Mouse (Mus musculus): ENCODE results near the gene Sept6.
A peak's percentile ranks its signal among the peaks of the same experiment; 100 is the strongest.
"Not testable (repeated sequence)": the region's sequence is repeated elsewhere in the genome, so short reads cannot be mapped to it uniquely, and the experiment has no call there.

Sept6 gene

DNA sequence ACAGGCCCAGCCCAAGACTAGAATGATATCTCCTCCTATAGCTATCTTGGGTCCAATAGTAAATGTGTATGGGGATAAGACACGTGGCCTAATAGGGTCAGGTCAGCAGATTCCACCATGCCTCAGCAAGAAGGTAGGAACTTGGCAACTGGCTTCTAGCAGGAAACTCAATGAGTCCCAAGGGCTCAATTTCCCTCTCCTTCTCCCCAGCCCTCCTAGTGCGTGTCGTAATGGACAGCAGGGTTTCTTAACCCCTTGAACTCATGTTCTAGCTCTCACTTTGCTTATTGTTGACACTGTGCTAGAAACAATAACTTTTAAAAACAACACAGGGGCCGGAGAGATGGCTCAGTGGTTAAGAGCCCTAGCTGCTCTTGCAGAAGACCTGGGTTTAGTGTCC is 22.1 kb downstream of the Sept6 start:
- DNase-seq (ENCODE audit: low read depth) = no peak

DNA sequence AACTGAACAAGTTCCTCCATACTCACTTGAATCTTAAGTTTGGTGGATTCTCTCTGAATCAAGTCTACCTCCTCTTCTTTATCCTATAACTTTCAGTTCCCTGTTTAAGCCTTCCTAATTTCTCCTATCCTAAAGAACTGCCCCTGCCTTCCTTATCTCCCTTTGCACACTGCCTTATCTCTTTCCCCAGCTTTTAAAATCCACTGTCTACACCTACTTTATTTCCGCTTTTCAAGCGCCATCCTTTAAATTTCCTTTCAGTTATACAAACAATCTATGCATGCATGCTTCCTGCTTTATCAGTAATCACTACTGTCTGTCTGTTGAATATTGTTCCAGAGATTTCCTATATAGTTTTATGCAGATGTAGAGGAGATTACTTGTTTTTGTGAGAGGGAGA is 34.9 kb downstream of the Sept6 start:
- no peak for DNase-seq (ENCODE audit: low read depth)

DNA sequence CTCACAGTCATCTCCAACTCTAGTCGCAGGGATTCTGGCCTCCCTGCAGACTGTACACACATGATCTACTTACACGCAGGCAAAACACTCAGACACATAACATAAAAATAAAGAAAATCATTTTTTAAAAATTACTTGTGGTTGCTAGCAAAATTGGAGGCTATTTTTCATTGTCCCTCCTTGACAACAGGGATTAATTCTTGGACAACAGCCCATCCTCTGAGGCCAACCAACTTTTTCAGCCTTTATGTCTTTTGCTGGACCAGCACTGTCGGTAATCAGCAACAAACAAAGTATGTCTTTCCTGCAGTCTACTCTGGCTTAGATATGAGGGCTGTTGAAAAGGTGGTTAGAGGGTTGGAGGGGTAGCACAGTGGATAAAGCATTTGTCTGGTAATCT is 50.5 kb downstream of the Sept6 start:
- DNase-seq (ENCODE audit: low read depth) = no peak

DNA sequence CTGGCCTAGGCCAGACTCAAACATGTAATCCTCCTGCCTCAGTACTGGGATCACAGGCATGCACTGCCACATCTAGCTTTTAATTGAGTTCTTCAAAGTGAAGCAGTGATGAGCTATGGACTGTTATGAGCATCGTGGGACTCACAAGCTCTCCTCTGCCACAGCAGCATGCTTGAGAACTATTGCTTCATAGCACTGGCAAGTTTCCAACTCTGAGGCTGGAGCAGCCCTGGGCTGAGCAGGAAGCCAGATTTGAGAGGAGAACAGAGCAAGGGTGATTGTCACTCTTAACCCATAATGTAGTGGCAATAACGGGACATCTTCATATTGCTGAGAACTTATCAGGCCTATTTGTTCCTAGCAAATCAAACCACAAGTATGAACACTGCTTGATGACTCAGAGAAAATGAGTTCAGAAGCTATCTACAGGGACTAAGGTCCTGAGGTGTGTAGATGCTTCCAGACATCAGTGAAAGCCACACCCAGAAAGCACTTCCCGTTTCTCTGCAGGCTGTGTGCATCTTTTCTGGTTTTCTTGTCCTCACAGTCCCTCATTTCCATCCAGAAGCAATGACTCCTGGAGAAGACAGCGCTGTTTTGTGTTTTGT is 51.7 kb downstream of the Sept6 start:
- DNase-seq (ENCODE audit: low read depth) = no peak

DNA sequence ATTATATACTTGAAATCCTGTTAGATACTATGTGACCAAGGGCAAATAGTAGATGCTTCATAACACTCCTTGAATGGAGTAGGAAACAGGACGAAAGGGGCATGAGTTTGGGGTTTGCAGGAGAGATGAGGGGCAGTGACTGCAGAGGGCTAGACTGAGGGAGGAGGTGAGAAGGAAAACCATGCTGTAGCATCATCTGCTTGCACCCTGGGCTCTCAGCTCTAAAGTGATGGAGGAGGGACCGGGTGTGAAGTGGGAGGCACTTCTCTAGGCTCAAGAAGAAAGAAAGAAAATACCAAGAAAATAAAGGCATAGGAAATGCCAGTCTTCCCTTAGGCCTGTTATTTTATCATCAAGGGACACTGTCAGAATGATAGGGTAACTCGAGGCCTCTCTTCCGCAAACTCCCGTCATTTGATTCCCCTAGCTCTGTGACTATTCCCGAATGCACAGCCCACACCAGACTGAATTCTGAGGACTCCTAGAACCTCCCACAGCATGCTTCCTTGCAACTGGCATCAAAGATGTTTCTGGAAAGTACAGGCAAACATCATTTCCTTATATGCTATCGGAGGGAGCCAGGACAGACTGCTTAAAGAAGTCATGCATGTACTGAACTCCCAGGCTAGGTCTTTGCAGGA is 56.1 kb downstream of the Sept6 start:
- DNase-seq (ENCODE audit: low read depth) = no peak

DNA sequence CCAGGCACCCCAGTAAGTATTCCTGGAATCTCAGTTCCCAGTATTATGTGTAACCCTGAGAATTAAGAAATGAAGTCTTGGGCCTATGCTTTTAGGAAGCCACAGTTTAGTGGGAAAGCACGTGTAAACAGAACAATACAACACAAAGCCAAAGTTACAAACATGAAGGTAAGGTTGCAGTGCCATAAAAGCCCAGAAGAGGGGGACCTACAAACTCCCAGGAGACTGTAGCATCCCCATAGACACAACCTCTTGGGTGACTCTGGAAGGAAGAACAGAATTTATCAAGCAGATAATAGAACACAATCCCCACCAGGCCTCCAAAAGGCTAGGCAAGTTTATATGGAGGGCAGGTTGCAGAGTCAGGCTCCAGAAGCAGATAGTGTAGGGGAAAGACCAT is 61.0 kb downstream of the Sept6 start:
- DNase-seq (ENCODE audit: low read depth) = peak; percentile 11

DNA sequence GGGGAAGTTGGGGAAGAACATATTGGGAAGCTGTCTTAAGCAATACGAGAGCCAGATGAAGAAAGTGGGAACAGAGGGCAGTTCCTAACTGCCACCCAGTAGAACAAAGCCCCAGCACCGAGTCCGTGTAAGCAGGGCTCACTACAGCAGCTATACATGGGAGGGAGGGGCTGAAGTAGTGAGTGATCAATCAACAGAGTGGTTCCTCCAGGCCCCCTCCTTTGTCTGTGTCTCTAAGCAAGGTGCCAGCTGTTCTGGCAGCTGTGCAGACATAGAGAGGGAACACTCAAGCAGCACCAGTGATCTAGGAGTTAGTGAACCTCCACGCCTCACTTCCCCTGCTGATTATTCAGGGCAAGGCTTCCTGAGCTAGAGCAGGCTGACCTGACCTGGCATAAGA is 61.9 kb downstream of the Sept6 start:
- DNase-seq (ENCODE audit: low read depth) = no peak

DNA sequence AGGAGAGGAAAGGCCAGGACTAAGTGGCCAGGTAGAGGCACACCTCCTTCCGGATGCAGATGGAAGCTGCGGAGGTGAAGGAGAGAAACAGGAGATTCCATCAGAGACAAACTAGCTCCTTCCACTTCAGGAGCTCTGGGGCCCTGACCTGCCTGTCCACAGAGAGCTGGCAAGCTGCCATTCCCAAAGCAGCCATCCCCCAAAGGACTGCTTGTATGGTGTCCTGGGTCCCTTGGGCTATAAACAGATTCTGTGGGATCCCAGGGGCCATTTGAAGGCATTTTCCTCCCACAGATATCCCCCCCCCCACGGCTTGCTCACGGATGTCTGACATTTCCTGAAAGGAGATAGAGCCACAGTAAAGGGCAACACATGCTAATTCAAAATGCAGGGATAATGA is 62.8 kb downstream of the Sept6 start:
- DNase-seq (ENCODE audit: low read depth) = no peak

DNA sequence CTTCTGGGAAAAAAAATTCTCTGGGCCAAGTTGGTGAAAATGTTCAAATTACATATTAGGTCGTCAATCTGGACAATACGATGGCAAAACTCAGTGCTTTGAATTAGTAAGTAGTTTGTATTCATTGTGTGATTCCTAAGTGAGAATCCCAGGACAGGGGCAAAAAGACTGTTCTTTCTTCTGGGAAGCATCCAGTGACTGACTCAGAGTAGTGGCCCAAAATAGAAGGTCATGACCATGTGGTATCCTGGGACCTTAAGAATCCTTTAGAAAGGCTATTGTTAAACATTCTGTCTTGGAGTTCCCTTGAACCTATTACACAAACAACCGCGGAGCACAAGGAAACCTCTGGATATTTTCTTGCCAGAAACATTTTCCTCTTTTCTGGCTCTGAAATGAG is 70.2 kb downstream of the Sept6 start:
- DNase-seq (ENCODE audit: low read depth) = no peak

DNA sequence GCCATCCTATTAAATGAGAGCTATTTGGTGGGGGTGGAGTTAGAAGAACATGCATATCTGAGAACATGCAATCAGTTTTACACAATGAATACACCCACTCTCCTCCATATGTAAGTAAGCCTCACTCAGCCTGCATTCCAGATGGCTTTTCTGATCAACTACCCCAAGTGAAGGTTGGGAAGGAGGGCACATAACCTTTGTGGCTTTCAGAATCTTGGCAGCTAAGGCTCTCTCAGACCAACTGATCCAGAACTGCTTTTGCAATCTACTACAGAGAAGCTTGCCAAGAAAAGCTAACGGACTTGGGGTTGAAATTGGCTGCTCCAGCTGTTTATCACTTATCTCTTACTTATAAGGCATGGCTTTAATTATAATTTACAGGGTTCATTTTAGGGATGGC is 73.8 kb downstream of the Sept6 start:
- DNase-seq (ENCODE audit: low read depth) = no peak

DNA sequence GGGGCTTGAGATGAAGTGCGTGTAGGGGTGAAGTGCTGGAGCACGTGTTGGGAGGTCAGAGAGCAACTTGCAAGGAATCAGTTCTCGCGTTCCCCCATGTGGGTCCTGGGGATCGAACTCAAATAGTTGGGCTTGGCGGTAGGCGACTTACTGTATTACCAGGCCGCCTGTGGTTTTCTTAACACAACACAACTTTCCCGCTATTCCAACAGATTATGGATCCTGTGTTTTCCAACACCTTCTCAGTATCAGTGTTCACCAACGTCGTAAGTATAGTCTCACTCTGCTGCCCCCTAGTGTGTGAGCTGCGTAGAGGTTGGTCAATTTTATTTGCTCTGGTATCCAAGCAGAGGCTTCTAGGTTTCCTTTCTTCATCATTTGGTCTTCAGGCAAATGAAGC is 80.3 kb downstream of the Sept6 start:
- DNase-seq (ENCODE audit: low read depth) = no peak

DNA sequence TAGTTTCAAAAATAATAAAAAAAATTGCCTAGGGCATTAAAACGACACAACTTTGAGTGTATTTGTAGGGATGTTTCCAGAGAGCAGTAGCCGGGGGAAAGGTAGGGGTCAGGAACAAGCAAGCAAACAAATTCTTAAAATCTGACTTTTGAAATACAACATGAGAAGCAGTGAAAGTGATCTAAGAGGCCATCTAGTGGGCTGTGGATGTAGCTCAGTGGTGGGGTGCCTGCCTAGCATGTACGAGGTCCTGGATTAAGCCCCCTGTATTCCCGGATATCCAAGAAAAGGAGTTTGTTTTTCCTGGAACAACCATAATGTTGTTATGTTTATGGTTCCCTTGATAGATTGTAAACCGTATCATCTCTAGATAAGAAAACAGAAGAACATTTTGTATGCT is 85.1 kb downstream of the Sept6 start:
- no peak for DNase-seq (ENCODE audit: low read depth)

DNA sequence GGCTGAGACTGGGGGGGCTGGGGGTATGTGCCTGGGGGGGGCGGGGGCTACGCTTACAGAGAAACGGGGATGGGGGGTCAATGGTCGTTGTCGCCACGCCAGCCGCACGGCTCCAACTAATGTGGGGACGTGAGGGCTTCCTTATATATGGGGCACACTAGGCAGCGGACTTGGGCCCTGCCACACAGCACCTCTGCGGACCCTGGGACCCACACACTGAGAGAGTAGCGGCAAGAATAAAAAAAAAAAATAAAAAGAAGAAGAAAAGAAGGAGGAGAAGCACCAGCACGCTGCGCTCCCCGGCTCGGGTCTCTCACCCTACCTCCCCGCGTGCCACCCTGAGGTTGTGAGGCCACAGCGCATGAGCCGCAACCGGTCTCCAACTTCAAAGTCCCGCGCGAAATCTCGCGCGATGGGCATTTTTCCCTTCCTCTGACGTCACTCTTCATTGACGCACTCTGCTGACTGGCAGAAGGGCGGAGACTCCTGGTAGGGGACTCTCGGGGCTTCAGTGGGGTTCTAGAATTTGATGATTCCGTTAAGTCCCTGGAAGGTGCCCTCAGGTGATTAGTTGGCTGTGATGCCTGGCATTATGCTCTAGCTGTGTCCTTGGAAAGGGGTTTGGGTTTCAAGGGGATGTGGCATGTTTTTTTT is 88.4 kb downstream of the Sept6 start:
- DNase-seq (ENCODE audit: low read depth) = peak; percentile 80

DNA sequence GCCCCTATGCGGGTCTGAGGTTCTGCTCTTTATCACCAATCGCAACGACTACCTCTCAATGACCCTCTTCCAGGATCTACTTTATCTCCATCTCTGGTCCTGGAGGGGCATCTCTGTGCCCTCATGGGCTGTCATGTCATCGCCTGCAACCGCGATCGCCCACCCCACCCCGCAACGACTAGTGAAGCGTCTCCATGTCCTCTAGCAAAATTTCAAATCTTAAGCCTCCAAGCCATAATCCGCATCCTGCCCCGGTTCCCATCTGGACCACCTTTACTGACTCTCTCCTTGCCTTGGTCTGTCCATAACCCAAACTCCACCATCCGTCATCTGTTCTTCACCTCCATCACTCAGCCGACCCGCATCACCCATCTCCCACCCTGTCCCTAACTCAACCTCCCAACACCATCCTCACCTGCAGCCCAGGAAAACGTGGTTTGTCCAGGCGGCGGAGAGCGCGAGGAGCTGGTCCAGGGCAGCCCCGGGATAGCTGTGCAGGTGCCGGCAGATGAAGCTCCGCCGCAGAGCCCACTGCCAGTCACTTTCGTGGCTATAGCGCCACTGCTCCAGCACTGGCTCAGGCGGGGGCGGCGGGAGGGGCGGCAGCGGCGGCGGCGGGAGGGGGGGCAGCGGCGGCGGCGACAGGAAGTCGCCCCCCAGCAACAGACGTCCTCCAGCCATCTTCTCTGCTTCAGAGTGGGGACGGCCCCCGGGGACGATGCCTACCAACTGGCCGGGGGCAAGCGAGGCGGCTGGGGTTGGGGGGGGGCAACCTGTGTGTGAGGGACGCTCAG is 89.1 kb downstream of the Sept6 start, which contains the start of gene Nkrf:
TSS of gene Nkrf (minus strand) at position 579 of the 794 bp plus-strand sequence.
- DNase-seq (ENCODE audit: low read depth) = no peak

DNA sequence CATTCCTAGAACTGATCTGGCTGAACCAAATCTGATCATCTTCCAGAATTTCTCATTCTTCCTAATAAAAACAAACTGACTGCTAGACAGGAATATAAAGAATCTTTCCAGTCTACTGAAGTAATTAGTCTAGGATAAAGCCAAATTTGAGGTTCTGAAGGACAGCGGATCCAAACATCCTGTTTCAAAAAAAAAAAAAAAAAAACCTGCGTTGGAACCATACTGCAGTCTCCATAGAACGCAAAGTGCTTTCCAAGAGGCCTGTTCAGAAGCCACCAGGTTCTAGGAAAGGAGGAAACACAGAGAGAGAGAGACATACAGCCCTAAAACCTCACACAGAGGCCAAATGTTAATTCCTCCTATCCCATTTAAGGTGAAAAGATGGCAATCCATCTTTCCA is 89.9 kb downstream of the Sept6 start:
- no peak for DNase-seq (ENCODE audit: low read depth)

DNA sequence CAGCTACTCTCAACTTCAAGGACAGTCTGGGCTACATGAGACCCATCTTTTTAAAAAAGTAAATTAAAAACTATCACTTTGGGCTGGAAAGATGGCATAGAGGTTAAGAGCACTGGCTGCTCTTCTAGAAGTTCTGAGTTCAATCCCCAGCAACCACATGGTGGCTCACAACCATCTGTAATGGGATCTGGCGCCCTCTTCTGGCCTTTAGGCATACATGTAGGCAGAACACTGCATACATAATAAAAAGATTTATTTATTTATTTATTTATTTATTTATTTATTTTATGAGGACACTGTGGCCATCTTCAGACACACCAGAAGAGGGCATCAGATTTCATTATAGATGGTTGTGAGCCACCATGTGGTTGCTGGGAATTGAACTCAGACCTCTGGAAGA is 92.7 kb downstream of the Sept6 start:
- not testable (repeated sequence) for DNase-seq (ENCODE audit: low read depth)

DNA sequence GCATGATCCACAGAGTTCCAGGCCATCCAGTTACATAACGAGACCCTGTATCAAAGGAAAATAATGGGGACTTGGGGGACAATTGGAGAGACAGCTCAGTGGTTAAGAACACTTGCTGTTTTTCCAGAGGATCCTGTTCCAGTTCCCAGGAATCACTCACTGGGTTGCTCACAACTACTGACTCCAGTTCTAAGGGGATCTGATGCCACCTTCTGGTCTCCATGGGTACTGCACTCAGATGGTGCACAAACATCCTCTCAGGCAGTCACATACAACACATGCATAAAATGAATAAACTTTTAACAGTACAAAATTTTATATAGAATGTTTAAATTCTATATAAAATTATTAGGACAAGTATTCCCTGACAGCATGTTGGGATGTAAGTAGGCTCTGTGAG is 106.9 kb downstream of the Sept6 start:
- no peak for DNase-seq (ENCODE audit: low read depth)

DNA sequence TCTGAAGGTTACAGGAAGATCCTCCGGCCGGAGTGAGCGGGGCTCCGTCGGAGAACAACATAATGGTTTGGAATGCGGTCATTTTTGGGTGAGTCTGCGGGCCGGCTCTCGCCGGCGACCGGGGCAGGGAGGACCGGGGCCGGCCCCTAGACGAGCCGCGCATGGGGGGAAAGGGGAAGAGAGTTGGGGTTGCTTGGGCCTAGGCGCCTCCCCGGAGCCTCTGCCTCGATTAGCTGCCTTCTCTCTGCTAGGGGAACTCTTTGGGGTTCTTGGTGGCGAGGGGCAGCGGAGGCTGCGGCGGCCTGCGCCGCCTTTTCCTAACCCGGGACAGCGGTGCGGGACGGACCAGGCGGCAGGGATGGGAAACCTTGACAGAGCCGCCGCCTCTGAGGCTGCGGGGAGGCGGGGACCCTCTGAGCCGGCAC is 116.9 kb downstream of the Sept6 start:
- no peak for DNase-seq (ENCODE audit: low read depth)

DNA sequence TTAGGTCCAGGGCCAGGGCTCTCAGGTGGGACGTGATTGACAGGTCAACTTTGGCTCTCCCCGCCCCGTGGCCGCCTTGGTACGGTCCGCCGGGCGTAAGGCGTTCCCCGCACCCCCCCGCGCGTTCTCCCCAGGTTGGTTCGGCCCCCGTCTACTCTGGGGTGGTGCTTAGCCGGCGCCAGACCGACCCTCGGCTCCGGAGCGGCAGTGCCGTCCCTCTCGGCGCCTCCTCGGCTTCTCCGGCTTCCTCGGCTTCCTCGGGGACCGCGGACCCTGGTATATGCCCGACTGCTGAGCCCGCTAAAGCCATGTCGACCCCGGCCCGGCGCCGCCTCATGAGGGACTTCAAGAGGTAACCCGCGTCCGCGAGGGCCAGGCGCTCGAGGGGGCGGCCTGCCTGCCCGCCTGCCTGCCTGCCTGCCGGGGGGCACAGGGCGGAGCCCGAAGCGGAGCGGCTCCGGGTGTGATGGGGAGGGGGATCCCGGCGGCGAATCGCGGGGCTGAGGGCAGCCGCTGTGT is 117.4 kb downstream of the Sept6 start:
- DNase-seq (ENCODE audit: low read depth) = peak; percentile 71

DNA sequence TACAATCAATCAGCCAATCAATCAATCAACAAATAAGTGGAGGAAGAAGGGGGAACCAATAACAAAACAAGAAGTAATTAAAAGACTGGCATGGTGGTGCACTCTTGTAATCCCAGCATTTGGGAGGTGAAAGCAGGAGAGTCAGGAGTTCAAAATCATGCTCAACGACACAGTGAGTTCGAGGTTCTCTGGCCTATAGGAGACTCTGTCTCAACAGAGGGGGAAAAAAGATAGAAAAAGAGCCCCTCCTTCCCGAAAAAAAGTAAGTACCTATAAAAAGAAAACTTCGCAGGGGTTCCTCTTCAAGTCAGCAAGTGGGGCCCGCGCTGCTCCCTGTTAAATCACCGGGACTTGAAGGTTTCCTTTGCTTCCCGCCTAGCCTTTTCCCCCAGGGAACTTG is 117.8 kb downstream of the Sept6 start, which contains the start of the genes Ube2a and C330007P06Rik:
TSS of gene Ube2a (plus strand) at position 136 of the 400 bp plus-strand sequence.
TSS of gene C330007P06Rik (minus strand) at position 347 of the 400 bp plus-strand sequence.
- no peak for DNase-seq (ENCODE audit: low read depth)

DNA sequence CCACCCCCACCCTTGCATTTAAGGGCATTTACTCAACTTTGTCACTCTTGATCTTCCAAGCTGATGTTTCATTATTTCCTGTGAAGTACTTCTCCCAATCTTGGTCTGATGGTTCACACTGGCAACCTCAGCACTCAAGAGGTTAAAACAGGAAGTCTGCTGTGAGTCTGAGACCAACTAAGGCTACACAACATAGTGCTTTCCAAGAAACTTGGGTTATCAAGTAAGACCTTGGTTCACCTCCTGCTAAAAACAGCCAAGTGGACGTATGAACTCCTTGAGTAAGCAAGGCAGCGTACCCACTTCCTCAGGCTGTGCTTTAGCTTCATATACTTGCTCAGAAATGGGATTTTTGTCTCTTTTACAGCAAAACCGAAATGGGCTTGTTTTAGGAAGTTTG is 121.2 kb downstream of the Sept6 start:
- DNase-seq (ENCODE audit: low read depth) = no peak

DNA sequence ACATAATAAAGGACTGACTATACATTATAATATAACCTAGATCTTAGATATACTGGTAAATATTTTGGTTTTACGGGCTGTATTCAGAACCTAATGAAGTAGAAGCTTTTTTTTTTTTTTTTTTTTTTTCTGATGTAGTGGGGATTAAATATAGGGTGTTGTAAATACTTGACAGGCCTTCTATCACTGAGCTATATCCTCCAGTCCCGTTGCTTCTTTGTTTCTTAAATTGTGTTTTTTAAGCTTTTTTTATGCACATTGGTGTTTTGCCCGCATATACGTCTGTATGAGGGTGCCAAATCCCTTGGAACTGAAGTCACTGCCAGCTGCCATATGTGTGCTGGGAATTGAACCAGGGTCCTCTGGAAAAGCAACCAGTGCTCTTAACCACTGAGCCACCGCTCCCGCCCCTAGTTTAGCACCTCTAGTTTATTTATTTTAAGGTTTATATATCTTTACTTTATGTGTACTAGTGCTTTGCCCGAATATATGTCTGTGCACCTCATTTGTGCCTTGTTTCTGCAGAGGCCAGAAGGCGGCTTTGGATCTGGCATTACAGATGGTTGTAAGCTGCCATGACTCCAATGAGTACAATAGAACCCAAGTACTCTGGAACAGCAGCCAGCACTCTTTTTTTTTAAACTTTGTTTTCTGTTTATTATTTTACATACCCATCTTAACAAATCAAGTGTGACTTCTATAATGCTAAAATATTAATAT is 126.8 kb downstream of the Sept6 start:
- DNase-seq (ENCODE audit: low read depth) = no peak
